Mouse (Mus musculus) MEL (cell line): ENCODE data around the gene Slc16a11.

ENCODE experiments used
- CTCF ChIP-seq, 3 experiments: IDR thresholded peaks in 2 of 3; conservative IDR thresholded peaks in 1 of 3; 2 replicates each; pipeline ENCODE4 v1.5.1; 2011 to 2012; ENCODE audit warnings: low read length in 3 of 3, low read depth in 2 of 3, mild to moderate bottlenecking in 2 of 3, improper control_type of control experiment in 1 of 3, inconsistent platforms in 1 of 3, mixed read lengths in 1 of 3, moderate library complexity in 1 of 3; ENCODE audit not compliant: control insufficient read depth in 1 of 3, insufficient read depth in 1 of 3, poor library complexity in 1 of 3, severe bottlenecking in 1 of 3
- KAT2A ChIP-seq: conservative IDR thresholded peaks from 2 replicates; pipeline ENCODE4 v1.6.1; 2012; ENCODE audit warnings: low read depth, low read length, improper control_type of control experiment, inconsistent platforms
- MYC ChIP-seq: IDR thresholded peaks from 2 replicates; pipeline ENCODE4 v1.6.1; 2011; ENCODE audit warnings: low read depth, mild to moderate bottlenecking, low read length, improper control_type of control experiment, moderate library complexity
- POLR2A ChIP-seq, 2 experiments: IDR thresholded peaks; 2 replicates each; pipeline ENCODE4 v1.6.1; 2011 to 2012; ENCODE audit warnings: low read length in 2 of 2, mild to moderate bottlenecking in 2 of 2, control low read depth in 1 of 2, improper control_type of control experiment in 1 of 2, low read depth in 1 of 2, moderate library complexity in 1 of 2; ENCODE audit not compliant: control insufficient read depth in 1 of 2, insufficient read depth in 1 of 2, poor library complexity in 1 of 2
- RCOR1 ChIP-seq: IDR thresholded peaks from 2 replicates; pipeline ENCODE4 v1.6.1; 2012; ENCODE audit warnings: low read depth, mild to moderate bottlenecking, inconsistent platforms, low read length, improper control_type of control experiment

DNA sequence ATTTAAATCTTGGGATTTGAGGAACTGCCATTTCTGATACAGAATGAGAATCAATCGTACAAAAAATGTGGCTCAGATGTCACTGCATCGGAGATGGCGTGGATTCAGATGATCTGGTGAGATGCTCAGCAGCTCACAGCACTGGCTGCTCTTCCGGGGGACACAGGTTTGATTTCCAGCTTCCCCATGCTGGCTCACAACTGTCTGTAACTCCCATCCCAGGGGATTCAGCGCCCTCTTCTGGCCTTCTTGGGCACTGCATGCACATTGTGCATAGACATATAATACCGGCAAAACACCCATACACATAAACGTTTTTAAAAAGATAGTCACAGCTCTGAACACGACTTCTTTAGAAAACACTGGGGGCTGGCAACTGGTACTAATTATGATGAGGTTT lies 34.9 kb upstream of the Slc16a11 start:
- TF ChIP-seq CTCF (IDR thresholded peaks at IDR 0.05 in 2 of 3, conservative IDR thresholded peaks at IDR 0.05 in 1 of 3; ENCODE audit: control insufficient read depth in 1 of 3, insufficient read depth in 1 of 3, low read depth in 2 of 3, low read length in 3 of 3, poor library complexity in 1 of 3, severe bottlenecking in 1 of 3) (peak; percentile 76 to 85 (median 80)), KAT2A (no peak), MYC (no peak), RCOR1 (no peak), POLR2A (IDR thresholded peaks at IDR 0.05; ENCODE audit: control insufficient read depth in 1 of 2, insufficient read depth in 1 of 2, low read depth in 1 of 2, low read length in 2 of 2, poor library complexity in 1 of 2) (no peak)
